Mouse (Mus musculus): ENCODE data around the gene Fgf18. TPM values are rescaled to one million over a fixed set of nuclear protein-coding genes. Genes with fewer than 3 reads are reported as not detected.

Gene Fgf18
- total and polyA plus RNA-seq, 2 experiments from 2014 or later = 5.2 to 8.1 TPM

- H3K9me3 ChIP-seq (ENCODE audit: low read length) = no peaks in the 10 kb centered on the region
- no peak; the same call in 1 of the 2 replicates for ATAC-seq
- no peak overlapping the region for H3K4me3 ChIP-seq (ENCODE audit: low read depth, low read length)
- TF ChIP-seq CTCF (IDR thresholded peaks at IDR 0.05; ENCODE audit: low read depth) = no peak
- no peak overlapping the region for H3K9ac ChIP-seq
- H3K27ac ChIP-seq (ENCODE audit: low read depth, low read length) = no peak overlapping the region
- 73% methylated on average over 16 of the region's 16 CpGs for WGBS
- H3K36me3 ChIP-seq (ENCODE audit: insufficient read depth) = no peaks in the 10 kb centered on the region
- H3K4me1 ChIP-seq (ENCODE audit: insufficient read depth) = no peaks in the 10 kb centered on the region
- H3K27me3 ChIP-seq (ENCODE audit: insufficient read depth, low read length) = no peaks in the 10 kb centered on the region; the same call in 1 of the 2 replicates
- no peak overlapping the region for H3K4me2 ChIP-seq (ENCODE audit: low read depth)
- no peak for DNase-seq
Measured at GRCm38 (mm10) chr11:33080046-33080808, 67.0 kb downstream of the Fgf18 start.

- ATAC-seq (peak; percentile 49; the same call in 1 of the 2 replicates), DNase-seq (no peak)
- no peak overlapping the region for H3K4me3 ChIP-seq (ENCODE audit: low read depth, low read length)
- no peak overlapping the region for H3K4me2 ChIP-seq (ENCODE audit: low read depth)
- no peaks in the 10 kb centered on the region for H3K36me3 ChIP-seq (ENCODE audit: insufficient read depth)
- H3K9ac ChIP-seq = no peak overlapping the region
- H3K27me3 ChIP-seq (ENCODE audit: insufficient read depth, low read length) = no peaks in the 10 kb centered on the region; the same call in 1 of the 2 replicates
- TF ChIP-seq CTCF (IDR thresholded peaks at IDR 0.05; ENCODE audit: low read depth) = no peak
- H3K9me3 ChIP-seq (ENCODE audit: low read length) = no peaks in the 10 kb centered on the region
- no peak overlapping the region for H3K27ac ChIP-seq (ENCODE audit: low read depth, low read length)
- WGBS = 54% methylated on average over 6 of the region's 6 CpGs
- no peaks in the 10 kb centered on the region for H3K4me1 ChIP-seq (ENCODE audit: insufficient read depth)
Measured at GRCm38 (mm10) chr11:33079424-33079823, 67.8 kb downstream of the Fgf18 start.

- no peaks in the 10 kb centered on the region for H3K36me3 ChIP-seq (ENCODE audit: insufficient read depth)
- H3K4me1 ChIP-seq (ENCODE audit: insufficient read depth) = no peaks in the 10 kb centered on the region
- H3K4me3 ChIP-seq (ENCODE audit: low read depth, low read length) = no peak overlapping the region
- H3K9me3 ChIP-seq (ENCODE audit: low read length) = no peaks in the 10 kb centered on the region
- H3K9ac ChIP-seq = no peak overlapping the region
- H3K27ac ChIP-seq (ENCODE audit: low read depth, low read length) = no peak overlapping the region
- no peak for TF ChIP-seq CTCF (IDR thresholded peaks at IDR 0.05; ENCODE audit: low read depth)
- H3K27me3 ChIP-seq (ENCODE audit: insufficient read depth, low read length) = no peaks in the 10 kb centered on the region; the same call in 1 of the 2 replicates
- DNase-seq (no peak), ATAC-seq (peak; percentile 44; the same call in 1 of the 2 replicates)
- H3K4me2 ChIP-seq (ENCODE audit: low read depth) = no peak overlapping the region
- WGBS = 40% methylated on average over 7 of the region's 7 CpGs
Measured at GRCm38 (mm10) chr11:33078036-33078435, 69.2 kb downstream of the Fgf18 start.

- DNase-seq (peak; percentile 55), ATAC-seq (peak; percentile 58)
- no peaks in the 10 kb centered on the region for H3K36me3 ChIP-seq (ENCODE audit: insufficient read depth)
- 24% methylated on average over 8 of the region's 8 CpGs for WGBS
- H3K4me2 ChIP-seq (ENCODE audit: low read depth) = no peak overlapping the region
- no peak overlapping the region for H3K4me3 ChIP-seq (ENCODE audit: low read depth, low read length)
- no peak for TF ChIP-seq CTCF (IDR thresholded peaks at IDR 0.05; ENCODE audit: low read depth)
- no peaks in the 10 kb centered on the region for H3K4me1 ChIP-seq (ENCODE audit: insufficient read depth)
- H3K27me3 ChIP-seq (ENCODE audit: insufficient read depth, low read length) = no peaks in the 10 kb centered on the region; the same call in 1 of the 2 replicates
- no peak overlapping the region for H3K9ac ChIP-seq
- no peaks in the 10 kb centered on the region for H3K9me3 ChIP-seq (ENCODE audit: low read length)
- H3K27ac ChIP-seq (ENCODE audit: low read depth, low read length) = no peak overlapping the region
Measured at GRCm38 (mm10) chr11:33075293-33075692, 71.9 kb downstream of the Fgf18 start.

- no peaks in the 10 kb centered on the region for H3K4me1 ChIP-seq (ENCODE audit: insufficient read depth)
- H3K9ac ChIP-seq = no peak overlapping the region
- H3K4me3 ChIP-seq (ENCODE audit: low read depth, low read length) = no peak overlapping the region
- no peak overlapping the region for H3K4me2 ChIP-seq (ENCODE audit: low read depth)
- DNase-seq = no peak
- WGBS = 60% methylated on average over 7 of the region's 7 CpGs
- no peaks in the 10 kb centered on the region for H3K36me3 ChIP-seq (ENCODE audit: insufficient read depth)
- TF ChIP-seq CTCF (IDR thresholded peaks at IDR 0.05; ENCODE audit: low read depth) = no peak
- no peak for ATAC-seq
- no peak overlapping the region for H3K27ac ChIP-seq (ENCODE audit: low read depth, low read length)
- H3K27me3 ChIP-seq (ENCODE audit: insufficient read depth, low read length) = no peaks in the 10 kb centered on the region
- no peaks in the 10 kb centered on the region for H3K9me3 ChIP-seq (ENCODE audit: low read length)
Measured at GRCm38 (mm10) chr11:33074541-33074940, 72.7 kb downstream of the Fgf18 start.

GRCm38 (mm10) chr11:33071358-33071922 lies 75.8 kb downstream of the Fgf18 start:
- no peak for DNase-seq
- Histone ChIP-seq H3K4me1 (ENCODE audit: insufficient read depth) (no peaks in the 10 kb centered on the region), H3K27ac (ENCODE audit: low read depth, low read length) (no peak overlapping the region), H3K36me3 (ENCODE audit: insufficient read depth) (no peaks in the 10 kb centered on the region), H3K9me3 (ENCODE audit: low read length) (no peaks in the 10 kb centered on the region), H3K4me3 (ENCODE audit: low read depth, low read length) (no peak overlapping the region), H3K9ac (no peak overlapping the region), H3K4me2 (ENCODE audit: low read depth) (no peak overlapping the region), H3K27me3 (ENCODE audit: insufficient read depth, low read length) (no peaks in the 10 kb centered on the region)
- no peak for TF ChIP-seq CTCF (IDR thresholded peaks at IDR 0.05; ENCODE audit: low read depth)
- no peak for ATAC-seq
- 90% methylated on average over 5 of the region's 5 CpGs for WGBS

GRCm38 (mm10) chr11:33070520-33070919 lies 76.7 kb downstream of the Fgf18 start:
- Histone ChIP-seq H3K4me2 (ENCODE audit: low read depth) (no peak overlapping the region), H3K27me3 (ENCODE audit: insufficient read depth, low read length) (no peaks in the 10 kb centered on the region), H3K36me3 (ENCODE audit: insufficient read depth) (no peaks in the 10 kb centered on the region), H3K9ac (no peak overlapping the region), H3K9me3 (ENCODE audit: low read length) (no peaks in the 10 kb centered on the region), H3K27ac (ENCODE audit: low read depth, low read length) (no peak overlapping the region), H3K4me1 (ENCODE audit: insufficient read depth) (no peaks in the 10 kb centered on the region), H3K4me3 (ENCODE audit: low read depth, low read length) (no peak overlapping the region)
- WGBS = 28% methylated on average over 6 of the region's 6 CpGs
- DNase-seq (peak; percentile 67), ATAC-seq (peak; percentile 86)
- TF ChIP-seq CTCF (IDR thresholded peaks at IDR 0.05; ENCODE audit: low read depth) = no peak

Other genes starting within 250 kb of the Fgf18 start
- 452 and 473 TPM in 2 replicates for gene Npm1, start 15.8 kb upstream of the Fgf18 start, total RNA-seq (2014; rRNA removed)
- gene Npm1, start 15.8 kb upstream of the Fgf18 start, polyA plus RNA-seq (2015; fragmentation: Nextera tagmentation; extraction: Ambion mirVana) = 400 and 441 TPM in 2 replicates
- gene Tlx3, start 56.2 kb upstream of the Fgf18 start, total RNA-seq (2014; rRNA removed) = not detected in 2 replicates
- gene Tlx3, start 56.2 kb upstream of the Fgf18 start, polyA plus RNA-seq (2015; fragmentation: Nextera tagmentation; extraction: Ambion mirVana) = not detected in 2 replicates
- gene Gm12117, start 129.3 kb upstream of the Fgf18 start, total RNA-seq (2014; rRNA removed) = 0.85 and 3.9 TPM in 2 replicates
- gene Gm12117, start 129.3 kb upstream of the Fgf18 start, polyA plus RNA-seq (2015; fragmentation: Nextera tagmentation; extraction: Ambion mirVana) = not detected in 2 replicates